Mouse (Mus musculus): ENCODE measurements around the gene Mvk.

GRCm38 (mm10) chr5:114422591-114422990 lies 21.5 kb upstream of the Mvk start:
- TF ChIP-seq POLR2A (IDR thresholded peaks at IDR 0.05; ENCODE audit: low read depth, low read length) (no peak), CTCF (IDR thresholded peaks at IDR 0.05; ENCODE audit: extremely low read depth, insufficient read depth, insufficient read length, insufficient replicate concordance) (no peak)
